ENCODE assay signal across 9 mouse cellular contexts in genomic region chr14:121348256-121348655, GRCm38 (mm10). TPM values are rescaled to one million over a fixed set of nuclear protein-coding genes. Genes with fewer than 3 reads are reported as not detected.
DNase-seq lines count a peak whose midpoint lies in the region; ATAC-seq and TF ChIP-seq lines count a peak whose summit lies in the region.
"Had no signal": no experiment of that assay in that cellular context is flagged by ENCODE, and none has a peak within 500 bp of the region (broad histone marks: within the 10 kb centered on the region; RNA-seq: fewer than 3 reads in every experiment).

No protein-coding gene starts in this region.

- no peak overlapping the region for H3K27ac ChIP-seq in forebrain, embryonic 15.5 days (replicated peaks)
- H3K27ac ChIP-seq in forebrain, embryonic 12.5 days = no peak overlapping the region
- H3K27ac ChIP-seq in heart, embryonic 14.5 days (replicated peaks in 1 of 2; ENCODE audit: control insufficient read depth in 1 of 2, insufficient read depth in 1 of 2, low read depth in 2 of 2, low read length in 2 of 2) = peak overlapping the region; percentile 14 to 25; a peak in 2 of 4 replicates
- no peak overlapping the region for H3K27ac ChIP-seq in stomach, postnatal 0 days (replicated peaks)
- H3K27ac ChIP-seq: midbrain, embryonic 12.5 days had no signal

- no peak overlapping the region for H3K4me3 ChIP-seq in forebrain, embryonic 15.5 days
- no peak overlapping the region for H3K4me3 ChIP-seq in forebrain, embryonic 12.5 days (replicated peaks)
- no peak overlapping the region for H3K4me3 ChIP-seq in heart, embryonic 14.5 days (ENCODE audit: control insufficient read depth in 1 of 2, insufficient read depth in 1 of 2, low read depth in 1 of 2, low read length in 2 of 2)
- no peak overlapping the region for H3K4me3 ChIP-seq in stomach, postnatal 0 days (ENCODE audit: low read depth, low read length)
- H3K4me3 ChIP-seq: midbrain, embryonic 12.5 days had no signal

- no peaks in the 10 kb centered on the region for H3K9me3 ChIP-seq in forebrain, embryonic 15.5 days
- H3K9me3 ChIP-seq in forebrain, embryonic 12.5 days = no peaks in the 10 kb centered on the region
- H3K9me3 ChIP-seq in heart, embryonic 14.5 days (ENCODE audit: control insufficient read depth, low read length) = no peaks in the 10 kb centered on the region
- H3K9me3 ChIP-seq in stomach, postnatal 0 days (ENCODE audit: control insufficient read depth, low read length) = no peaks in the 10 kb centered on the region
- H3K9me3 ChIP-seq: midbrain, embryonic 12.5 days had no signal

- no peaks in the 10 kb centered on the region for H3K36me3 ChIP-seq in forebrain, embryonic 15.5 days
- no peaks in the 10 kb centered on the region for H3K36me3 ChIP-seq in forebrain, embryonic 12.5 days (replicated peaks)
- H3K36me3 ChIP-seq in heart, embryonic 14.5 days (ENCODE audit: control insufficient read depth, insufficient read depth, low read length) = no peaks in the 10 kb centered on the region
- no peaks in the 10 kb centered on the region for H3K36me3 ChIP-seq in stomach, postnatal 0 days (ENCODE audit: control insufficient read depth, insufficient read depth, low read length)
- H3K36me3 ChIP-seq: midbrain, embryonic 12.5 days had no signal

- peaks cover 12% of the 10 kb centered on the region; the same call in 1 of the 2 replicates for H3K4me1 ChIP-seq in forebrain, embryonic 15.5 days
- peaks cover 16% of the 10 kb centered on the region for H3K4me1 ChIP-seq in forebrain, embryonic 12.5 days
- peaks cover 48 to 88% of the 10 kb centered on the region in 2 experiments for H3K4me1 ChIP-seq in heart, embryonic 14.5 days (ENCODE audit: control insufficient read depth in 2 of 2, insufficient read depth in 2 of 2, low read length in 2 of 2)
- H3K4me1 ChIP-seq in stomach, postnatal 0 days (replicated peaks; ENCODE audit: control insufficient read depth, insufficient read depth) = peaks cover 16% of the 10 kb centered on the region

- TF ChIP-seq CTCF in stomach, postnatal 0 days (IDR thresholded peaks at IDR 0.05; ENCODE audit: low read depth) = no peak

- H3K9ac ChIP-seq in forebrain, embryonic 15.5 days (replicated peaks) = no peak overlapping the region
- H3K9ac ChIP-seq in forebrain, embryonic 12.5 days = no peak overlapping the region
- H3K9ac ChIP-seq in heart, embryonic 14.5 days (ENCODE audit: low read length) = no peak overlapping the region
- H3K9ac ChIP-seq in stomach, postnatal 0 days (ENCODE audit: low read length) = no peak overlapping the region
- H3K9ac ChIP-seq: midbrain, embryonic 12.5 days had no signal

- TF ChIP-seq EP300 in stomach, postnatal 0 days (optimal IDR thresholded peaks at IDR 0.05) = no peak

- peak; percentile 39; the same call in 1 of the 2 replicates for ATAC-seq in forebrain, embryonic 15.5 days (replicated peaks)
- ATAC-seq in forebrain, embryonic 12.5 days (ENCODE audit: low FRiP score) = no peak
- ATAC-seq in heart, embryonic 14.5 days (ENCODE audit: insufficient number of reproducible peaks, insufficient read depth, low FRiP score, low read depth) = peak; percentile 33; the same call in 1 of the 2 replicates
- peak; percentile 45; the same call in 1 of the 2 replicates for ATAC-seq in stomach, postnatal 0 days (ENCODE audit: low FRiP score, low TSS enrichment)

- H3K4me2 ChIP-seq in forebrain, embryonic 15.5 days (replicated peaks) = no peak overlapping the region
- no peak overlapping the region for H3K4me2 ChIP-seq in forebrain, embryonic 12.5 days
- H3K4me2 ChIP-seq in heart, embryonic 14.5 days (ENCODE audit: low read length) = no peak overlapping the region
- no peak overlapping the region for H3K4me2 ChIP-seq in stomach, postnatal 0 days (replicated peaks; ENCODE audit: low read depth)
- H3K4me2 ChIP-seq: midbrain, embryonic 12.5 days had no signal

- DNase-seq in adrenal gland, postnatal 14 days = peak; percentile 66
- DNase-seq in kidney, postnatal 36 days = peak; percentile 56 to 72
- DNase-seq in stomach, postnatal 0 days (ENCODE audit: low spot score) = no peak
- DNase-seq in thymus, postnatal 0 days (ENCODE audit: low spot score) = no peak
- no peak for DNase-seq in spleen, adult 18-20 months

- 57% methylated on average over 8 of the region's 8 CpGs for WGBS in forebrain, embryonic 15.5 days
- WGBS in forebrain, embryonic 12.5 days = 69% methylated on average over 8 of the region's 8 CpGs
- WGBS in heart, embryonic 14.5 days = 21% methylated on average over 8 of the region's 8 CpGs
- 33% methylated on average over 8 of the region's 8 CpGs for WGBS in stomach, postnatal 0 days

- H3K27me3 ChIP-seq in forebrain, embryonic 15.5 days = no peaks in the 10 kb centered on the region
- H3K27me3 ChIP-seq in forebrain, embryonic 12.5 days = no peaks in the 10 kb centered on the region
- H3K27me3 ChIP-seq in heart, embryonic 14.5 days (ENCODE audit: control insufficient read depth, insufficient read depth, low read length) = no peaks in the 10 kb centered on the region
- no peaks in the 10 kb centered on the region for H3K27me3 ChIP-seq in stomach, postnatal 0 days (ENCODE audit: control insufficient read depth, insufficient read depth, low read length)
- H3K27me3 ChIP-seq: midbrain, embryonic 12.5 days had no signal

RNA-seq across cellular contexts. Expression of gene Stk24, which starts 31.6 kb away (rescaled TPM):
- 23.3 and 24.4 TPM in 2 replicates for polyA plus RNA-seq in forebrain, embryonic 15.5 days (2015; fragmentation: Nextera tagmentation; extraction: Ambion mirVana)
- polyA plus RNA-seq in forebrain, embryonic 12.5 days (2016; fragmentation: Nextera tagmentation; extraction: Ambion mirVana) = 41.3 and 41.9 TPM in 2 replicates
- 93.2 and 95.8 TPM in 2 replicates for total RNA-seq in adrenal gland, postnatal 14 days (2021)
- 45.2 and 48.9 TPM in 2 replicates for polyA plus RNA-seq in heart, embryonic 14.5 days (2014; fragmentation: Nextera tagmentation; extraction: Ambion mirVana)
- polyA plus RNA-seq in stomach, postnatal 0 days (2015; fragmentation: Nextera tagmentation; extraction: Ambion mirVana) = 34.0 and 35.9 TPM in 2 replicates
- 54.1 and 57.7 TPM in 2 replicates for polyA plus RNA-seq in thymus, postnatal 0 days (2015; fragmentation: Nextera tagmentation; extraction: Ambion mirVana)

Comparison
In these comparisons a context has a peak if more than half of its experiments do, and no peak if none do; other contexts are left out.
1. H3K27ac ChIP-seq: peak in heart, embryonic 14.5 days (2 of 2); none in forebrain, embryonic 15.5 days (single experiment), forebrain, embryonic 12.5 days (single experiment) and stomach, postnatal 0 days (single experiment).
2. DNase-seq: peak in adrenal gland, postnatal 14 days (single experiment) and kidney, postnatal 36 days (2 of 2); none in stomach, postnatal 0 days (single experiment), thymus, postnatal 0 days (single experiment) and spleen, adult 18-20 months (0 of 2).